Mouse (Mus musculus) ZHBTc4 (cell line): ENCODE results near the gene Iqgap2.

Experiments used
- DNase-seq: peaks from one replicate; pipeline ENCODE4 v3.0.0-alpha.2; 2011; ENCODE audit warnings: low read depth, low spot score

Iqgap2 gene

DNA sequence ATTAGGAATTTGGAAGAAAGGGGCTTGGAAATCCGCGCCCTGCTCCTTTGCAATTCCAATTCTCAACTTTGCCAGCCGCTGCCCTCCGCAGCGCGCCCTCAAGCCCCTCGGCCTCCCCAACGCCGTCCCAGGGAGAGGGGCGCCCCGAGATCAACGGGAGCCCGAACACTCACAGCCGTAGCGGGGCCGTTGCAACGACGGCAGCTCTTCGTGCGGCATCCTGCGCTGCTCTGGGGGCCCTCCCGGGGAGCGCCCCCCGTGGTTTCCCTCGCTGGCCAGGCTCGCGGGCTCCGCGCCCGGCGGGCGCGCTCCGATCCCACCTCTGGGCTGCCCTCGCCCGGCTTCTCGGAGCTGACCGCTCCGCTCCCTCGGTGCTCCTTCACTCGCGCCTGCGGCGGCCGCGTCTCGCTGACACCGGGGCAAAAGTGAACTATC is at the start of gene Iqgap2:
Gene Iqgap2, minus strand, starts transcription at position 432 of the 435 bp plus-strand sequence.
- no peak for DNase-seq

DNA sequence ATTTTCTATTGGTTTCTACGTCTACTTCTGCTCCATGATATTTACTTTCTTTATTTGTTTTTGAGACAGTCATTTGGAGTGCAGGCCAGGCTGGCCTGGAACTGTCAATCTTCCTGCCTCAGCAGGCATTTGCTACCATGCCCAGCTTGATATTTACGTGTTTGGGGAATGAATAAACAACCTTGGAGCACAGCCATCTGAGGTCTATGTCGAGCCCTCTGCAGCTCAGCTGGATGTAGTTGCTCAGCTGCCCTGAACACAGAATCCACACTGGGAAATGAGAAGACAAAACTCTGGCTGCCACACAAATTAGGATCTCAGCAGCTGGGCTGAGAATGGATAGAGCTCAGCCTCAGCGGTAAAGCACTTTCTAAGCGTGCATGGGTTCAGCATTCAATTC is 49.1 kb upstream of the Iqgap2 start:
- DNase-seq = no peak

DNA sequence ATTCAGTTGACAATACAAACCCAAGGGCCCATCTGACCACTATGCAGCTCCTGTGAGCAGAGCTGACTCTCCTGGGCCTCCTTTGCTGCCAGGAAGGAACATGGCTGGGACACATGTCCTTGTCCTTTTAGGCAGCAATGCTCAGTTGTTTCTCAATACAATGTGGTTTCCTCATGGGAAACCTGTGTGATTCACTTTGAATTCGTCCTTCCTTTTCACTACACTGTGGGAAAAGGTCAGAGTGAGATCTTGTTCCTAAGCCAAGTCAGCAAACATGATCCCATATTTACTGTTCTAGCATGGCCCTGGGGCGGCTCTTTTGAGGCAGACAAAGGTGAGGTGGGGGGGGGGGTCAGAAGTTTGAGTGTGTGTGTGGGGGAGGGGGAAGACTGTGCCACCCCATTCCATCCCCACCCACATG is 32.5 kb upstream of the Iqgap2 start:
- DNase-seq = no peak

DNA sequence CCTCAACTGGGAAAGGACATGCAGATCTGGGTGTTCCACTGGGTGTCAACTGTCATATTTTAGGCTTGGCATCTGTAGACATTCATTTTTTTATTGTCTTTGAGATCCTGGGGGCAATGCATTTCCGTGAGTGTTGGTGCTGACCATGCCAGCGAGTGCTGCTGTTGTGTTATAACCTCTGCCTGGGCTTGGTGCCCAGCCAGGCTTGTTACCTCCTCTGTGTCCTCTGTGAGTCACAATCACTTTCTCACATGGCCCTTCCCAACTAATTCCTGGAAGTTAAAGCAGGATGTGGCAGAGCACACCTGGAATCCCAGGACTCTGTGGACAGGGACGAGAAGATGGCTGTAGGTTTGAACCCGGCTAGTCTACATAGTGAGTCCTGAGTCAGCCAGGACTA is 30.9 kb upstream of the Iqgap2 start:
- no peak for DNase-seq

DNA sequence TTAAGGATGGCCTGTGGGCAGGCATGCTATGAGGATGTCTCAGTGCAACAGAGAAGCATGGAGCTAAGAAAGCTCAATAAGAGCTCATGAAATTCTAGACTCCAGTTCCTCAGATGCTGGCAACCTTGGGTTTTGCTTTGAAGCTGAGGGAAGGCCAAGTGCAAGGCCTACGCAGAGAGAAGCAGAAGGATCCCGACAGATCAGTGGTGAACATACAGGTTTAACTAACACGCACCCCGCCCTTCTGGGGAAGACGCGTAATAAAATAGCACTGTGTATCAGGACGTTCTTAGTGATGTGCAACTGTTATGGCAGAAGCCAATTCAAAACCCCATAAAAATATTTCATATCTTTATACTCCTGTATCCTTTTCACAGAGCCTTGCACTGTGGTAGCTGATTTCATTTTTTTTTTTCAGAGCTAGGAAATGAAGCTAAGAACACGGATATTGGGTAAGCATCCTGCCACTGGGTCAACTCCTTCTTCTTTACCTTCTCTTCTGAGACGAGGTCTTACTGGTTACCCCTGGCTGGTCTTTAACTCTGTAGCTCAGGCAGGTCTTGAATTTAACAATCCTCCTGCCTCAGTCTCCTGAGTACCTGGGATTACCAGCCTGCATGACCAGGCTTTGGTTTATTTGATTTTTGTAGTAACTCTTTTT is 27.0 kb upstream of the Iqgap2 start:
- no peak for DNase-seq

DNA sequence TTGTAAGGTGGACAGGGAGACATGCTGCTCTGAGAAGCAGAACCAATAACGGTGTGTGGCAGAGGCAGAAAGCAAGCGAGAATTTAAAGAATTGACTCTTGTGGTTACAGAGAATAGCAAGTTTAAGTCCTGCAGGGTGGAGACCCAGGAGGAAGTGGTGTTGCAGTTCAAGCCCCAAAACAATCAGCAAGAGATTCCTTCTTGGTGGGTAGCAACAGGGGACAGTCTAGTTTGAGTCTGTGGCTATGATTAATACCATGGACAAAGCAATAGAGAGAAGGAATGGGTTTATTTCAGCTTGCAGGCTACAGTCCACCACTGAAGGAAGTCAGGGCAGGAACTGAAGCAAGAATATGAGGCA is 21.3 kb upstream of the Iqgap2 start:
- DNase-seq = no peak

DNA sequence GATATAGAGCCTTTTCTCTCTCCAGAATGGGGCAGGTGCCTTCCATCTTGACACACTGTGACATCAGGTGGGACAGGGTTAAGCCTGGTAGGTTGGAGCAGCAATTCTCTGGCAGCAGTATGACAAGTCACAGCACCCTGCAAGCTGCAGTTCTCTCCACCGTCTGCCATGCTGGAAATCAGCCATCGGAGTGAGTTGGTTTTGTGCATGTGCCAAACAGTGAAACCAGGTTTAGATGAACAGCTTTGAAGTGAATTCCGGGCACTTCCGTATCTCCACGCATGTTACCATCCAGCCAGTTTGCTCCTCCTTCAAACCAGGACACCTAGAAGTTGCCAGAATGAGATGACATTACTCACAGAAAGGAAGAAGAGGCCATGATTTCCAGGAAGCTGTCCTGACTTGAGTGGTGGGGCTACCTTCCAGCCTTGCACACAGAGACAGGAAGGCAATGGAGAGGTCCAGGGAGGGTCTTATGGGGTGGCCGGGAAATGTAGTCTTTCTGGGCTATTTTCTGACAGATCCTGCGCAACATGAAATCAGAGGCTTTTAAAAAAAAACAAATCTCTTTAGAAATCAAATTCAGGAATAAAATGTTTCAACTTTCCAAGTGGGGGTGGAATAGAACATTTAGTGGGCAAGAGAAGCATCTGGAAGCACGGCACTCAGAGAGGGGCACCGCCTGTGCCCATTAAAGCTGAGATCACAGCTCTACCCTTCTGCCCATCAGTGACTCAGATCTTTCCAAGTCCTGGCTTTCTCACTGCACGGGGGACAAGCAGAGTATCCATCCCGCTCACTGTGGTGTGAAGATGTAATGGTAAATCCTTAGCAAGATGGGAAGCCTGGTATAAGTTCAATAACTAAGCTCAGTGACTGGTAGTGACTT is 20.7 kb upstream of the Iqgap2 start:
- DNase-seq = no peak

DNA sequence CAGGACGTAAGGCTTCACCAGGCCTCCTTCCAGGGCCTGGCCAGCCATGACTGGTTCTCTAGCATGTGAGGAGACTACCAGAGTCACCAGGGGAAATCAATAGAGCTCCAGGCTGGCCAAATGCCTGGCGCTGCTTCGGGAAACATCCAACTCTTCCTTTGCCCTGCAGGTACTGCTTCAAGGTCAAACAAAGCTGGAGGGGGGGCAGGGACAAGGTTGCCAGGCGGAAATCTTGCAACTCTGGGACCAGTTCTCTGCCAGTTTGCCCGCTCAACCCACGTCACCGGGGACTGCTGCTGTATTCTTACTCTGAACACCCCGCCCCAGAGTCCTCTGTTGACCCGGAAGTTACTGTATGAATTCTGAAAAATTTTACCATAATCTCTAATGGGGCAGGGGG is 18.5 kb upstream of the Iqgap2 start:
- DNase-seq = no peak

DNA sequence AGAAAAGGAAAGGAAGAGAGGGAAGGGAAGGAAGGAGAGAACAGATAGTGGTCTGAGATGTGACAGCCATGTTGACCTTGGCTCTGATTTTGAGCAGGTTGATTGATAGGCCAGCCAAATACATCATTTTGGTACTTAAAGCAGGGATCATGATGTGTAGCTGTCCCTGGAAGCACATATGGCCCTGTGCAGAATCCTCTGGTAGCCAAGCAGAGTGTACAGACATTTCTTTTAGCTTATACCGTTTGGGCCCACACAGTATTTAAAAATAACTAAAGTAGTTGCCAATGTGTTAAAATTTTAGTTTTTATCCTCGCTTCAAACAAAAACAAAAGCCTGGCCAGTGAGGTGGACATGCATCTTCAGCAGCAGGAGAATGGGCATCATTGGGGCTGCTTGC is 17.5 kb upstream of the Iqgap2 start:
- no peak for DNase-seq

DNA sequence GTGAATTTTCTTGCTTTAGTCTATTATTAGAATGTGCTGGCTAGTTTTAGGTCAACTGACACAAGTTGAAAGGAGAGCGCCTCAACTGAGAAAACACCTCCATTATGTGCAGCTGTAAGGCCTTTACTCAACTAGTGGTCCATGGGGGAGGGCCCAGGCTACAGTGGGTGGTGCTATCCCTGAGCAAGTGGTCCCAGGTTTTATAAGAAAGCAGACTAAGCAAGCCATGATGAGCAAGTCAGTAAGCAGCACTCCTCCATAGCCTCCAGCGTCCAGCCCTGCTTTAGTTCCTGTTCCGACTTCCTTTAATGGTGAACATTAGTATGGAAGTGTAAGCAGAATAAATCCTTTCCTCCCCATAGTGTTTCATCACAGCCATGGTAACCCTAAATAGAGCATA is 11.0 kb upstream of the Iqgap2 start:
- DNase-seq = no peak

DNA sequence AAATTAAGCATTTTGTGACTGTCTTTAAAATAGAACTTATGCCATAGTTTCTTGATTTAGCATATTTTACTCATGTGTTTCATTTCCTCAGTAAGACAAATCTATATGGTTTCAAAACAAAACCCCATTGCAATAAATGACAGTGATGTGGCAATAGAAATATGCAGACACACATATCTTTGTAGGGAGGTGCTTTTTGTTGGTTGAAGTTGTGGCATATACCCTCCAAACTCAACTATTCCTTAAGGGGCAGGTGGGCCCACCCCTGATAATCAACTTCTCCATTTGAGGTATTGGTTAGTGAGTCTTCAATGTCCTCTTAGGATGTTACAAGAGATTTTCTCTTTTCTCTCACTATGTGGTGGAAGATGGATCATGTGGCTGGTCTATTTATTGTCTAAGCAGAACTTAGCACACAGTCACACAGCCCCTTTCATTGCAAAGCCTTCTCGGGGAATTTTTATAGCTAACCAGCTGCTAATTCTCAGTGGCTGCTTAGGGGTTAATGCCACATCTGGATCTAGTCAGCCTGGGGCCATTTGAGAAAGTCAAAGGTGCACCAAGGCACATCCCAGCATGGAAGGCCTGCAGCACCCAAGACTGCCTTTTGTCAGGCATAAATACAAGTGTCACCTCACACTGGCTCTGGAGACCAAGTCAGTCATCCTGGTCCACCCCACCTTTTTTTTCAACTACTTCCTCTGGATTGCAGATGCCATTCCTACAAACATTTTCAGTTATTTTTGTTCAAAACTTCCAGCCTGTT is 8.3 kb upstream of the Iqgap2 start:
- peak; percentile 39 for DNase-seq

DNA sequence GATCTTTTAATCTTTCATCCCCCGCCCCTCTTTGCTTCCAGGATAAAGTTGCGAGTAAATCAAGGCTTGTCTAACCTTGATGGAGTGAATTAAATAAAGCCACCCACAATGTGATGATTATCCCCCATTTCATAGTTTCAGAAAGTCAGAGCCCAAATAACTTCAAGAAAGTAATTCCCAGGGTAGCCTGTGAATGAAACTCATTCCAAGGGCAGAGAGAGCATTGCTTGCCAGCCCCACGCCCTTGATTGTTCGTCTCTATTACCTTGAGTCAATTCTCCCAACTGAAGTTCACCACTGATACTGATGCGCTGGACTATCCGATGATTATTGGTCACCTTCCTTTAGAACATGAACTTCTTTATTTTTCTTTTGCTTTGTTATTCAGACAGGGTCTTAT is 4.8 kb upstream of the Iqgap2 start:
- no peak for DNase-seq

DNA sequence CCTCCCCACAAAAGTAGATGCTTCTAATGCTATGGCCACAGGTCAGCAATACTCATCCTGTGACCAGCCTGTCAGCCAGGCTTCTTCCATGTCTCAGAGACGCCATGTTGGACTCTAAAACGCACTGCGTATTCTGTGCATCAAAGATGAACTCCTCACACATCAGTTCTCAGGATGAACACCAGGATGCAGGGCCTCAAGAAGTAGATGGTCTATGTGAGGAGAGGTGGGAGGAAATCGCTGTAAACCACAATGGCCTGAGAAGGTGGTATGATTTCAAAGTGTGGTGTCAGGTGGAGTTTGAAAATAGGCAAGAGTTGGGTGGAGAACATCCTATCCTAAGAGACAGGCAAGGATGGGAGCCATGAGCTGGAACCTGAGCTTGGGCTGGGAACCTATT is 1.4 kb upstream of the Iqgap2 start:
- no peak for DNase-seq

DNA sequence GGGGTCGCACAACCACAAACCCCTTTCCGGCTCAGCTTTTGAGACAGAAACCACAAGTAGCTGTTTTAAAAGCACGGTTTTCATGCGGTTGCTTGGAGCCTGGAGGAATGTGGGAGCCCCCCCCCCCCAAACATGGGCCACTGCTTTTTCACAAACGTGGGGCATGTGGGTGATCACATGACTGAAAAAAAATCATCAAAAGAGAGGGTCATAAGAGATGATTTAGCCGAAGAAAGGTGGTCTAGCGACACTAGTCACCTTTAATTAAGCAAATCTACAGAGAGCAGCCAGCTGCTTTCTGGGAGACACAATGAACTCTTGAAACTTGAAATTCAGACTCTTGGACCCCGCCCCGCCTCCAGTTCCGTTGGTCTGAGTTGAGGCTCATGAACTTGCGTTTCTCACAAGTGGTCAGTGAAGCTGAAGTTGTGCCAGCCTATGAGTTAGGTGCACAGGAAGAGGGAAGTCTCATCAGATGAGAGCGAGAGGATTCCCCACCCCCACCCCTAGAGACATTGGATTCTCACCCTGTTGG is 956 bp upstream of the Iqgap2 start:
- DNase-seq = peak; percentile 35

DNA sequence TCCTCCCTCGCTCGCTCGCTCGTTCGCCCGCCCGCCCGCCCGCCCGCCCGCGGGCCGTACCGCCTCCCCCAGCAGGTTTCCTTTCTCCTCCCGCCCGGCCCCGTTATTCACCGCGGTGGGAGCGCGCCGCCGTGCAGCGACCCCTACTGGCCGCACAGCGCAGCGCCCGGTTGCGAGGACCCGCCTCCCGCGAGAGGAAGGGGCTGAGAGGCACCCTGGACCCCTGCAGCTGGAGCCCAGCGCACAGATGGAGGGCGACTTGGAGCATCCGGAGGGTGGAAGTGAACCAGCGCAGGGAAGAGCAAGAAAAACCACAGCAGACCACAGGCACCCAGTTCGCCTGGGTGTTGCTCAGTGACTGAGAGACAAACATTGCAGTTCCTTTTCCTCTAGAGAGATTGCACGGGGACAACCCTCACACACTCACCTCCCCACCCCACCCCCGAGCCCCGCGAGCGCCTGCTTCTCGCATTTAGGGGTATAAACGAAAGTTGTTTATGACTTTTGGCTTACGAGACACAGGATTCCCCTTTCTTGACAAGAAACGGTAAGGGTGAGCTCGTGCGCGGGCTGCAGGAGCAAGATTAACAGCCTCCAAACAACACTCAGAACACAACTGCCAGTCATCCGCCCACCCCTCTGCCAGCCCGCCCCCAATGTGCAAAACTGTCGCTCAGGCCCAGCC is 346 bp upstream of the Iqgap2 start:
- peak; percentile 91 for DNase-seq

DNA sequence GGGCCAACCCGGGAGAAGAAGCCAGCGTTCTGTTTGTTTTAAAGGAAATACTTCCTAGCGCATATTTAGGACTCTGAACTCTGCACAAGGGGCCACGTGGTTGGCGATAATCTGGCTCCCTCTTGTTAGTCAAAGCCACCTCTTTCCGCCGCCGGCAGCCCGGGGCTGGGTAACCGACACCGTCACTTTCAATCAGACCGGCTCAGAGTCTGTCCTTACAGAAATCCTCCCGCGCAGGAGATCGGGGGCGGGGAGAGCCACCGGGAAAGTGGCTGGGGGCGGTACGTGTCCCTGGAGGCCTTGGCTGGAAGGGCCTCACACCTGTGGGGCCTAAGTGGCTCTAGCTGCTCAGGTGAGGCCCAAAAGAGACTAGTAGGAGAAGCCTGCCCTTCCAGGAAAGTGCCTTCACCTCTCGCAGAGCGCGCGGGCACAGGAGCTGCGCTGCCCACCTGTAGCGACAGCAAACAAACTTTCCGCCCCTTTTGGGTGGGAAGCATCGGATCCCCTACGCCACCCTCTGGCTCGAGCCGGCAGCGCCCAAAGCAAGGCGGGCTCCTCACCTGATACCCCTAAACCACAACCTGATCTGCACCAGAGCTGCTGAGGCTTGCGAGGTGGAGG is 761 bp downstream of the Iqgap2 start:
- DNase-seq = peak; percentile 78

DNA sequence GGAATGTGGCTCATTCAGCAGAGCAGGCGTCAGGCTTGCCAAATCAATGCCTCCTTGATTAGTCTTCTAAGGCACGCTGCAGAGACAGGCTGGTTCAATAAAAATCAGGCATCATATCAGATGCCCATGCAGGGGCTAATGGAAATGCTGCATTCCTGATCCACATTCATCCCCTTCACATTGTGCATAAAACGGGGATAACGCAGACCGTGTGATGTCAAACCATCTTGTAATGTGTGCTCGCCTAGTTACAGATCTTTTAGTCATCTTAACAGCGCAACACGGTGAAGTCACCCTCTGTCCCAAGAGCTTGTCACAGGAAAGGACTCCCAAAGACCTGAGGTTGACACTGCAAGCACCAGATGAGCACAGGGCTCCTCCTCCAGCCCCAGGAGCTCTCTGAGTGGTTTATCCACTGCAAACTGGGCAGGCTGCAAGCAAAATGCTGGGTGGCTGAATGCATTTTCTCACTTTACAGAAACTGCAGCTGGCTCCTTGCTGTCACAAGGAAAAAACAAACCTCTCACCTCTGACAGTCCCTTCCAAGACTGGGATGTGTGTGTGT is 1.7 kb downstream of the Iqgap2 start:
- DNase-seq = peak; percentile 42

DNA sequence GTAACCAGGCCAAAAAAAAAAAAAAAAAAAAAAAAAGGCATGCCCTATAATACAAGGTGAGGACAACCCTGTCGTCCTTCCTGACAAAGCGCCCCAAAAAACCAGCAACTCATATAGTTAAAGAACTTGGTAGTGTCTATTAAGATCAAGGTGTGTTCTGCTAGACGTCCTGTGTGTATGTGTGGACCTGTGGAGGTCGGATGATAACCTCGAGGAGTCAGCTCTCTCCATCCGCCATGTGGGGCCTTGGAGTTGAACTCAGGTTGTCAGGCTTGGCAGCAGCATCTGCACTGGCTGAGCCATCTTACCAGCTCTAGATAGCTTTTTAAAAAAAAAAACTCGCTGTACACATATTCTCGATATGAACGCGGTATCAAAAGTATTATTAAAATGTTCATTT is 2.4 kb downstream of the Iqgap2 start:
- no peak for DNase-seq

DNA sequence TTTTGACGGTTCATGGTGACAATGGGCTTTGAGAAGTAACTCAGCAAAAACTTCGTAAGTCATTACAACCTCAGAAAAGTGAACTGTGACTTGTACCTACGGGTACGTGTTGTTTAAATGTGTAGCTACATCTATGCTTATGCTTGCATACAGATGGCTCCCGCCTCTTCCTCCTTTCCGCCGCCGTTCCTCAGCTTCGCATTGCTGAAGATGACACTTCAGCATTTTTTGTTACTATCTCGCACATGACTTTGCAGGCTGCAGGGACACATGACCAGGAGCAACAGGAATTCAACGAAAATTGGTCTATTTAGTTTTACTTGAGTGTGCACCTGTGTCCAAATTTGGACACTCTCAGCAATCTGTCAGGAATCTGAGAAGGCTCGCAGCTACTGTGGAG is 3.1 kb downstream of the Iqgap2 start:
- DNase-seq = no peak

DNA sequence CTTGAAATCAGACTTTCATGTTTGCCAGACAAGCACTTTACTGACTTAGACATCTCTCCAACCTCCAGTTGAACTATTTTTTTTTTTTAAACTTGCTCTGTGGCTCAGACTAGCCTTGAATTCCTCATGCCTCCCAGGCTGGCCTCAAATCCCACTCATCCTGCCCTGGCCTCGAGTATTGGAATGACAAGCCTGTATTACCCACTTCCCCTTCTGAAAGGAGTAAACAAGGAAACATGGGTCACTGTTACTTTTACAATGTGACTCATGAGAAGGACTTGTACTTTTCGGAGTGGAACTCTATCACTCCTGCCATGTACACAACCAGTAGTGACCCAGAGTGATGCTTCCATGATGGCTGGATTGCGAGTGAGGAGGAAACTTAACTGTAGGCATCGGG is 3.6 kb downstream of the Iqgap2 start:
- DNase-seq = no peak

DNA sequence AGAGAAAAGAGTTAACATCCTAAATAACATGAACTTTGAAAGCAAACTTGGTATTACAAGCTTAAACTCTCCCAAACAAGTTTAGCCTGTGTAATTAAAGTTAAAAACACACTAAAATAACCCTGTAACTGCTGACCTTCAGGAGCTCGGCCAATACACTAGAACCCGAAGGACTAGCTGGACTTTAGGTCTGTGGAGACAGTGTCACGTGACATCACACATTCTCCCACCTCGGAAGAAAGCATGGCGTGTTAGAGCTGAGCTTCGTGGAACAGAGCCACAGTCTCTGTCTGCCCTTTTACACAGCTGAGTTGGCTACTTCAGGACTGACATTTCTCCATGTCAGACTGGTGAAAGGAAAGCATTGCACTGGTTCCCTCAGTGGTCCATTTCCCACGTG is 4.3 kb downstream of the Iqgap2 start:
- DNase-seq = no peak
